In genomic region chr11:114850452-114851268, GRCm38 (mm10) we compare ENCODE assay signal across 8 mouse cellular contexts. TPM values are rescaled to one million over a fixed set of nuclear protein-coding genes. Genes with fewer than 3 reads are reported as not detected.
DNase-seq lines count a peak whose midpoint lies in the region; ATAC-seq and TF ChIP-seq lines count a peak whose summit lies in the region.

Gprc5c (plus strand) TSS chr11:114851152.

- H3K27me3 ChIP-seq in G1E (ENCODE audit: insufficient read depth, low read length) (no peaks in the 10 kb centered on the region), myocyte (ENCODE audit: control insufficient read depth, insufficient read depth, insufficient read length) (peaks cover 5% of the 10 kb centered on the region)
- H3K27me3 ChIP-seq in hindbrain, embryonic 12.5 days = peaks cover 64% of the 10 kb centered on the region

- no peaks in the 10 kb centered on the region for H3K36me3 ChIP-seq in G1E (replicated peaks)
- H3K36me3 ChIP-seq in hindbrain, embryonic 12.5 days = no peaks in the 10 kb centered on the region
- H3K36me3 ChIP-seq in myocyte (ENCODE audit: control insufficient read depth, insufficient read depth) = no peaks in the 10 kb centered on the region

- H3K4me2 ChIP-seq in hindbrain, embryonic 12.5 days (replicated peaks) = peak within 1 kb of the TSS; percentile 92
- H3K4me2 ChIP-seq in myocyte (ENCODE audit: low read depth) = peak within 1 kb of the TSS; percentile 95

- TF ChIP-seq POLR2A in myocyte (IDR thresholded peaks at IDR 0.05; ENCODE audit: insufficient read length, low read depth) = peak; percentile 45

- H3K27ac ChIP-seq in gastrocnemius, adult 2 months = peak within 1 kb of the TSS; percentile 98
- peak within 1 kb of the TSS; percentile 86 for H3K27ac ChIP-seq in hindbrain, embryonic 12.5 days

- H3ac ChIP-seq in myocyte (ENCODE audit: control insufficient read depth, insufficient read length) = peak within 1 kb of the TSS; percentile 71

- peaks cover 77% of the 10 kb centered on the region for H3K9me3 ChIP-seq in G1E (replicated peaks)
- H3K9me3 ChIP-seq in hindbrain, embryonic 12.5 days (replicated peaks) = no peaks in the 10 kb centered on the region

- no peak for DNase-seq in G1E (ENCODE audit: low spot score)
- DNase-seq in cerebellum, adult 11-12 months = peak; percentile 84
- peak; percentile 91 for DNase-seq in gastrocnemius, adult 2 months
- DNase-seq in liver = peak; percentile 41
- DNase-seq in spleen, postnatal 4 days (ENCODE audit: low spot score in 2 of 2) = no peak
- no peak for DNase-seq in frontal cortex, postnatal 36 days (ENCODE audit: low spot score in 2 of 2)

- H3K4me3 ChIP-seq in G1E (ENCODE audit: low read depth, low read length) (peak within 1 kb of the TSS; percentile 3; the same call in 1 of the 2 replicates), myocyte (peak within 1 kb of the TSS; percentile 57)
- peak within 1 kb of the TSS; percentile 95 for H3K4me3 ChIP-seq in gastrocnemius, adult 2 months
- peak within 1 kb of the TSS; percentile 57 for H3K4me3 ChIP-seq in hindbrain, embryonic 12.5 days

- intact Hi-C loops in gastrocnemius, adult 2 months (cut with DNase I) = no loop called here

- no peak for ATAC-seq in G1E (ENCODE audit: extremely low read depth, insufficient number of reproducible peaks, low FRiP score, poor library complexity, severe bottlenecking)
- peak; percentile 27 for ATAC-seq in hindbrain, embryonic 12.5 days (ENCODE audit: low FRiP score)

- under 1% methylated on average over 38 of the region's 43 CpGs for WGBS in hindbrain, embryonic 12.5 days

- H3K79me2 ChIP-seq in myocyte (ENCODE audit: control insufficient read depth, insufficient read depth) = peaks cover 9% of the 10 kb centered on the region

- no peaks in the 10 kb centered on the region for H3K4me1 ChIP-seq in G1E (ENCODE audit: insufficient read depth, low read depth, low read length)
- peaks cover 34% of the 10 kb centered on the region for H3K4me1 ChIP-seq in hindbrain, embryonic 12.5 days

- no peak for TF ChIP-seq CTCF in G1E (IDR thresholded peaks at IDR 0.05; ENCODE audit: low read depth, low read length)
- TF ChIP-seq CTCF in gastrocnemius, adult 2 months (IDR thresholded peaks at IDR 0.05) = no peak

- peak within 1 kb of the TSS; percentile 69 for H3K9ac ChIP-seq in hindbrain, embryonic 12.5 days

TF ChIP-seq in myocyte, 11 proteins besides CTCF, POLR2A, EP300 and RAD21:
- TF ChIP-seq REST (IDR thresholded peaks at IDR 0.05; ENCODE audit: insufficient read depth, insufficient read length) = no peak
- TF ChIP-seq POLR2AphosphoS2 (IDR thresholded peaks at IDR 0.05; ENCODE audit: insufficient read length, low read depth) = peak; percentile 45
- TF ChIP-seq E2F4 (IDR thresholded peaks at IDR 0.05; ENCODE audit: insufficient read depth) = no peak
- peak in 2 of 3 experiments; percentile 40 to 82 for TF ChIP-seq MYOD1 (IDR thresholded peaks at IDR 0.05; ENCODE audit: control insufficient read depth in 1 of 3, insufficient read length in 2 of 3, low read depth in 2 of 3)
- TF ChIP-seq TCF12 (IDR thresholded peaks at IDR 0.05; ENCODE audit: insufficient read depth, poor library complexity, severe bottlenecking) = no peak
- TF ChIP-seq MYOG (IDR thresholded peaks at IDR 0.05; ENCODE audit: control insufficient read depth in 1 of 3, insufficient read depth in 1 of 3, insufficient read length in 2 of 3, low read depth in 2 of 3) = peak in 2 of 3 experiments; percentile 55 to 83

RNA-seq across cellular contexts. Expression of gene Gprc5c, which starts in this region (rescaled TPM):
- not detected in 2 replicates for total RNA-seq in G1E (2014; fragmentation: Nextera tagmentation)
- total RNA-seq in G1E (2017) = 0.22 and 0.23 TPM in 2 replicates
- polyA plus RNA-seq in G1E (2012) = not detected in 2 replicates
- 10 to 100 TPM; 45.4 to 82.1 TPM for total RNA-seq in gastrocnemius, adult 2 months (2021)
- polyA plus RNA-seq in hindbrain, embryonic 12.5 days (2016; fragmentation: Nextera tagmentation; extraction: Ambion mirVana) = 29.7 and 30.0 TPM in 2 replicates
- 172 TPM for polyA plus RNA-seq in myocyte (2012; fragmentation: generic; extraction: Trizol)

Comparison
In these comparisons a context has a peak if more than half of its experiments do, and no peak if none do; other contexts are left out.
1. RNA of gene Gprc5c (total RNA-seq): 45.4 to 82.1 TPM in gastrocnemius, adult 2 months; 0.22 to 0.23 TPM in G1E; every median in the first group is over 10 times any median in the second.
2. RNA of gene Gprc5c (polyA plus RNA-seq): 172 TPM in myocyte (single experiment) and 29.7 to 30.0 TPM in hindbrain, embryonic 12.5 days; not detected in G1E; every median in the first group is over 10 times any median in the second.
3. DNase-seq: peak in cerebellum, adult 11-12 months (single experiment), gastrocnemius, adult 2 months (single experiment) and liver (single experiment); none in G1E (single experiment), spleen, postnatal 4 days (0 of 2) and frontal cortex, postnatal 36 days (0 of 2).
4. H3K4me3 ChIP-seq: peak in every context shown above with its lines; median percentile 95 in gastrocnemius, adult 2 months; 57 in hindbrain, embryonic 12.5 days; 57 in myocyte; 3 in G1E.